Mouse (Mus musculus) heart, embryonic 15.5 days (tissue): ENCODE measurements around the gene Rpl21. TPM values are rescaled to one million over a fixed set of nuclear protein-coding genes. Genes with fewer than 3 reads are reported as not detected.
"Not testable (repeated sequence)": the region's sequence is repeated elsewhere in the genome, so short reads cannot be mapped to it uniquely, and the experiment has no call there.

Source experiments
- ATAC-seq: fragments of 200-750 bp; cut with Nextera tagmentation; replicated peaks from 2 replicates; pipeline ENCODE4 v1.8.0; 2017; ENCODE audit warnings: low read depth, moderate TSS enrichment; ENCODE audit not compliant: insufficient number of reproducible peaks, insufficient read depth, low FRiP score
- H3K27ac ChIP-seq: fragments of 300-500 bp; sonication (generic); 2 replicates; pipeline ENCODE4 v1.5.1; 2015; ENCODE audit warnings: mild to moderate bottlenecking, inconsistent platforms
- H3K27me3 ChIP-seq: fragments of 300-500 bp; sonication (generic); 2 replicates; pipeline ENCODE4 v1.6.1; 2015; ENCODE audit warnings: inconsistent platforms
- H3K36me3 ChIP-seq: fragments of 300-500 bp; sonication (generic); 2 replicates; pipeline ENCODE4 v1.6.1; 2015; ENCODE audit warnings: mild to moderate bottlenecking, inconsistent platforms
- H3K4me1 ChIP-seq: fragments of 300-500 bp; sonication (generic); replicated peaks from 2 replicates; pipeline ENCODE4 v1.6.1; 2015; ENCODE audit warnings: inconsistent platforms
- H3K4me2 ChIP-seq: fragments of 300-500 bp; sonication (generic); 2 replicates; pipeline ENCODE4 v1.6.1; 2015; ENCODE audit warnings: inconsistent platforms, mild to moderate bottlenecking, moderate library complexity
- H3K4me3 ChIP-seq: fragments of 300-500 bp; sonication (generic); 2 replicates; pipeline ENCODE4 v1.5.1; 2015; ENCODE audit warnings: mild to moderate bottlenecking, inconsistent platforms
- H3K9ac ChIP-seq: fragments of 300-500 bp; sonication (generic); 2 replicates; pipeline ENCODE4 v1.6.1; 2015; ENCODE audit warnings: mild to moderate bottlenecking, inconsistent platforms
- H3K9me3 ChIP-seq: fragments of 300-500 bp; sonication (generic); replicated peaks from 2 replicates; pipeline ENCODE4 v1.6.1; 2016; ENCODE audit warnings: inconsistent platforms
- WGBS: fragments of 180-500 bp; shearing (Covaris S2); methylation state at CpG from one replicate; pipeline ENCODE4 v1.1.7; 2015; ENCODE audit warnings: mixed read lengths; 5-methylcytosine and 5-hydroxymethylcytosine counted together
- polyA plus RNA-seq: library from polyadenylated mRNA; unstranded; fragments of >200 nt; fragmentation: Nextera tagmentation; extraction: Ambion mirVana; gene quantifications from 2 replicates; pipeline ENCODE4 v1.2.1, GENCODE M21; 2015

The Rpl21 gene
- polyA plus RNA-seq, 1 experiment from 2014 or later = 325 TPM

DNA sequence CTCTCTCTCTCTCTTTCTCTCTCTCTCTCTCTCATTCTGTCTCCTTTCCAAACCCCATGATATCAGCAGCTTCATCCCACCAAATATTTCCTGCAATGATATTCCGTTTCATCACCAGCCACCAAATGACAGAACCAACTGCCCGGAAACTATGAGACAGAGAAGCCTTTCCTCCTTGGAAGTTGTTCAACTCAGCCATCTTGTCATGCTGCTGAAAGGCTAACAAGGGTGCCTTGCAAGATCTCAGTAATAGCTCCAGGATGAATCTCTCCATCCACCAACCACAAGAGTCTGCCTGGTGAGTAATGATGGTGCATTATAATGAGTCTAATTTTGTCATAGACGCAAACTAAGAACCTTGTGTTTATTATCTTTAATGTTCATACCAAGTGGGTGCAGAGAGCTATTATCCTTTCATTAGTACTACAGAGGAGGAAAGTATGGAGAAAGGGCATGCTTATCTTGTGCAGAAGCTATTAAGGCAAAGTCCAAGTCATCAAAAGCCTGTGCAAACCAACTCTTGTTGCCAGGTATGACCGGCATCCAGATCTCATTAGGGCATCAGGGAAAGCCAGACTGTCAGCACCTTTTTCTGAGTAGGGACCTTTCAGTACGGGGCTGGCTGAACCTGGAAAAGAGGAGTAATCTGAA is 40.4 kb downstream of the Rpl21 start:
- Histone ChIP-seq H3K4me2 (no peak overlapping the region), H3K4me3 (no peak overlapping the region), H3K9me3 (no peaks in the 10 kb centered on the region), H3K27me3 (no peaks in the 10 kb centered on the region), H3K4me1 (peaks cover under 1% of the 10 kb centered on the region; the same call in 1 of the 2 replicates), H3K27ac (no peak overlapping the region), H3K36me3 (no peaks in the 10 kb centered on the region), H3K9ac (no peak overlapping the region)
- no peak for ATAC-seq
- WGBS = 65% methylated on average over 5 of the region's 5 CpGs

- WGBS = 90% methylated on average over 2 of the region's 2 CpGs
Observed at GRCm38 (mm10) chr5:146876024-146876423, 43.3 kb downstream of the Rpl21 start.

DNA sequence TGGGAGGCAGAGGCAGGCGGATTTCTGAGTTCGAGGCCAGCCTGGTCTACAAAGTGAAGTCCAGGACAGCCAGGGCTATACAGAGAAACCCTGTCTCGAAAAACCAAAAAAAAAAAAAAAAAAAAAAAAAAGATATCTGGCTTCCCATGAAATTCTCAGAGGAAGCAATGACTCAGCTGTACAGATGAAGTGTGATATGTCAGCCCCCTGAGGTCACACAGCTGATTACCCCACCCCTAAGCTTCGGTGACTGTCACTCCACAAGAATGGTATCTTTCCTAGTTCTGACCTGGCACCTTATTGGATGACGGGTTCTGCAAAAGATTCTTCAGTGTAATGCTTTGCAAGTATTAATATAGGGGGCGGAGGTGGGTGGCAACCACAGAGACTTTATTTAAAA is 45.2 kb downstream of the Rpl21 start:
- not testable (repeated sequence) for H3K4me1 ChIP-seq, H3K27ac ChIP-seq, ATAC-seq, H3K4me2 ChIP-seq, H3K27me3 ChIP-seq, H3K9me3 ChIP-seq, H3K4me3 ChIP-seq, H3K9ac ChIP-seq, H3K36me3 ChIP-seq
- 72% methylated on average over 5 of the region's 6 CpGs for WGBS

More at GRCm38 (mm10) chr5:146876024-146876423, 43.3 kb downstream of the Rpl21 start:
- Histone ChIP-seq H3K4me2 (no peak overlapping the region), H3K9ac (no peak overlapping the region), H3K9me3 (no peaks in the 10 kb centered on the region), H3K4me3 (no peak overlapping the region), H3K27ac (no peak overlapping the region), H3K4me1 (no peaks in the 10 kb centered on the region), H3K27me3 (no peaks in the 10 kb centered on the region), H3K36me3 (no peaks in the 10 kb centered on the region)
- ATAC-seq = no peak

DNA sequence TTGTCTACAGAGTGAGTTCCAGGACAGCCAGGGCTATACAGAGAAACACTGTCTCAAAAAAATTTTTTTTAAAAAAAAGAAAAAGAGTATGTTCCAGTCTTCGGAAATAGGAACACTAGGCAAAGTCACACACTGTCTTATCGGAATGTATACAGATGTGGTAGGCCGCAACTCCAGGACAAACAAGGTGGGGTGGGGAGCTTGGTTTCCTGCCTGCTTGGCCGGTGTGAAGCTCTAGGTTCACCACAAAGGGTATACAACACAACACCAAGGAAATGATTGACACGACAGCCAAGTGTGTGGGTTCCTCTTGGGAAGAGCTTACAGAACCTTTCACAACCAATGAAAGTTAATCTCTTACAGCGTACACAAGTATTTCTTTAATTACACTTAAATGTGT is 49.6 kb downstream of the Rpl21 start:
- 75% methylated on average over 6 of the region's 6 CpGs for WGBS
- no peaks in the 10 kb centered on the region for H3K4me1 ChIP-seq

GRCm38 (mm10) chr5:146883053-146883452 is 50.4 kb downstream of the Rpl21 start:
- H3K4me3 ChIP-seq = no peak overlapping the region
- no peaks in the 10 kb centered on the region for H3K27me3 ChIP-seq
- 67% methylated on average over 7 of the region's 7 CpGs for WGBS
- H3K27ac ChIP-seq = no peak overlapping the region
- ATAC-seq = no peak
- H3K4me1 ChIP-seq = no peaks in the 10 kb centered on the region
- H3K9me3 ChIP-seq = no peaks in the 10 kb centered on the region
- no peak overlapping the region for H3K4me2 ChIP-seq
- no peaks in the 10 kb centered on the region for H3K36me3 ChIP-seq
- no peak overlapping the region for H3K9ac ChIP-seq

More for the DNA sequence above, 49.6 kb downstream of the Rpl21 start:
- Histone ChIP-seq H3K27me3 (no peaks in the 10 kb centered on the region), H3K9ac (no peak overlapping the region), H3K27ac (no peak overlapping the region), H3K4me2 (no peak overlapping the region), H3K9me3 (no peaks in the 10 kb centered on the region), H3K4me3 (no peak overlapping the region), H3K36me3 (no peaks in the 10 kb centered on the region)
- no peak for ATAC-seq

DNA sequence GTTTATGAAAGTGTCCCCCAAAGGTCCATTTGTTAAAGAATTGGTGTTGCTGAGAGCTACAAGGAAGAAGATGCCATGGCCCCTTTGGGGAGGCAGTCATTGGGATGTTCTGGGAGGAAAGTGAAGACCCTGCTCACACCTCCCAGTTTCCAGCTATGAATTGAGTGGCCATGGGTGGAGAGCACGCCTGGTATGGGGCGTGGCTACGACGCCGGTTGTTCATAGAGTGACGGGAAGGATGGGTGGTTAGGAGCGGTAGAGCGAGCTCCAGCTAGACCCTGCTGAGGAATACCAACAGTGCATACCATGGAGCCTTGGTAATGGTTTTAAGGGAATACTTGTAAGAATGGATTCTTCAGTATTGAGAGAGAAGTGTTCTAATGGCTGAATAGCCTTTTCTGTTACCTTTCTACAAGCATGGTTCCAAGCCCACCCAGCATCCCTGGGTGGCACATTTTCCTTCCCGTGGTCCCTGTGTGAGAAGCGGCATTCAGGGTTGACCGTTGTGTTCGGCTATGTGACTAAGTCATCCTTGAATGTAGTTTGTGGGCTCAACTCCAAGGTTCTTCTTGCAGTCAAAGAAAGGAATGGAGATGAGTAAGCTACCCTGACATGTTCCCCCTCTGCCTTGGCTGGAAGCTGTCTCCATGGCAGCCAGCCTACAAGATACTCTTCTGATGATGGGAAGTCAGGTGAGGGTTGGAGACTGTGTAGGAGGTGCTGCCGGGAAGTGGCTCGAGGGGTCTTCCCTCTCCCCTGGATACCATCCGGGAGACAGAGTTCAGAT is 51.0 kb downstream of the Rpl21 start:
- ATAC-seq = no peak
- H3K36me3 ChIP-seq = no peaks in the 10 kb centered on the region
- H3K4me2 ChIP-seq = no peak overlapping the region
- H3K9ac ChIP-seq = no peak overlapping the region
- H3K27ac ChIP-seq = no peak overlapping the region
- no peaks in the 10 kb centered on the region for H3K4me1 ChIP-seq
- H3K4me3 ChIP-seq = no peak overlapping the region
- H3K9me3 ChIP-seq = no peaks in the 10 kb centered on the region
- WGBS = 74% methylated on average over 15 of the region's 15 CpGs
- no peaks in the 10 kb centered on the region for H3K27me3 ChIP-seq

Other genes with a start within 250 kb of the Rpl21 start
- gene Gpr12, start 247.7 kb upstream of the Rpl21 start, polyA plus RNA-seq = not detected in 2 replicates
- 9.0 and 10.8 TPM in 2 replicates for gene Usp12, start 37.9 kb upstream of the Rpl21 start, polyA plus RNA-seq
- gene Rasl11a, start 12.2 kb downstream of the Rpl21 start, polyA plus RNA-seq = 11.5 and 13.4 TPM in 2 replicates
- gene Gtf3a, start 115.8 kb downstream of the Rpl21 start, polyA plus RNA-seq = 68.3 and 84.7 TPM in 2 replicates
- 18.3 and 21.9 TPM in 2 replicates for gene Mtif3, start 130.9 kb downstream of the Rpl21 start, polyA plus RNA-seq
- 11.2 and 14.2 TPM in 2 replicates for gene Lnx2, start 243.7 kb downstream of the Rpl21 start, polyA plus RNA-seq
- gene Polr1d, start 244.2 kb downstream of the Rpl21 start, polyA plus RNA-seq = 84.3 and 85.2 TPM in 2 replicates